Mouse (Mus musculus) olfactory bulb, adult 2 months (tissue): Measurements from ENCODE around the gene Fndc10.

Source experiments
- CTCF ChIP-seq: fragments of 200-500 bp; IDR thresholded peaks from 2 replicates; pipeline ENCODE4 v1.5.1; 2012; ENCODE audit warnings: low read depth, mild to moderate bottlenecking, low read length, moderate library complexity; ENCODE audit not compliant: insufficient read depth
- POLR2A ChIP-seq: fragments of 200-500 bp; IDR thresholded peaks from 2 replicates; pipeline ENCODE4 v1.6.1; 2012; ENCODE audit warnings: mild to moderate bottlenecking, low read depth, low read length, moderate library complexity; ENCODE audit not compliant: insufficient read depth

- TF ChIP-seq POLR2A (no peak), CTCF (no peak)
Observed at GRCm38 (mm10) chr4:155694111-155694481, at the start of gene Fndc10.
